Mouse (Mus musculus) embryo, embryonic 10 days (tissue): ENCODE data around the gene Ninl.
A peak's percentile ranks its signal among the peaks of the same experiment; 100 is the strongest.
"Not testable (repeated sequence)": the region's sequence is repeated elsewhere in the genome, so short reads cannot be mapped to it uniquely, and the experiment has no call there.

Experiments
- DNase-seq: peaks from one replicate; pipeline ENCODE4 v3.0.0-alpha.2; 2015; ENCODE audit warnings: low spot score

Gene Ninl

GRCm38 (mm10) chr2:150948786-150949185 lies 90.4 kb downstream of the Ninl start:
- DNase-seq = no peak

- DNase-seq = not testable (repeated sequence)
Observed at GRCm38 (mm10) chr2:150947880-150948611, 91.1 kb downstream of the Ninl start.

GRCm38 (mm10) chr2:150947341-150947740 lies 91.8 kb downstream of the Ninl start:
- DNase-seq = not testable (repeated sequence)

GRCm38 (mm10) chr2:150944017-150944416 lies 95.2 kb downstream of the Ninl start:
- no peak for DNase-seq

- no peak for DNase-seq
Observed at GRCm38 (mm10) chr2:150934659-150935058, 104.5 kb downstream of the Ninl start.

- no peak for DNase-seq
Observed at GRCm38 (mm10) chr2:150933482-150933881, 105.7 kb downstream of the Ninl start.

GRCm38 (mm10) chr2:150930806-150931205 lies 108.4 kb downstream of the Ninl start:
- no peak for DNase-seq

- no peak for DNase-seq
Observed at GRCm38 (mm10) chr2:150929156-150929555, 110.0 kb downstream of the Ninl start.

GRCm38 (mm10) chr2:150927038-150927720 lies 112.0 kb downstream of the Ninl start:
- no peak for DNase-seq

- no peak for DNase-seq
Observed at GRCm38 (mm10) chr2:150923505-150923904, 115.7 kb downstream of the Ninl start.

- DNase-seq = no peak
Observed at GRCm38 (mm10) chr2:150923026-150923425, 116.2 kb downstream of the Ninl start.

GRCm38 (mm10) chr2:150922165-150922564 lies 117.0 kb downstream of the Ninl start:
- DNase-seq = no peak

GRCm38 (mm10) chr2:150921697-150922096 lies 117.5 kb downstream of the Ninl start:
- no peak for DNase-seq

- DNase-seq = no peak
Observed at GRCm38 (mm10) chr2:150920543-150920942, 118.6 kb downstream of the Ninl start.

GRCm38 (mm10) chr2:150918720-150919119 lies 120.5 kb downstream of the Ninl start:
- no peak for DNase-seq

- DNase-seq = no peak
Observed at GRCm38 (mm10) chr2:150915786-150916185, 123.4 kb downstream of the Ninl start.

- DNase-seq = no peak
Observed at GRCm38 (mm10) chr2:150914781-150915515, 124.2 kb downstream of the Ninl start.

- DNase-seq = no peak
Observed at GRCm38 (mm10) chr2:150910295-150910881, 128.8 kb downstream of the Ninl start.

GRCm38 (mm10) chr2:150909429-150910039 lies 129.6 kb downstream of the Ninl start:
- DNase-seq = peak; percentile 96

GRCm38 (mm10) chr2:150908881-150909280 lies 130.3 kb downstream of the Ninl start:
- not testable (repeated sequence) for DNase-seq

- no peak for DNase-seq
Observed at GRCm38 (mm10) chr2:150904936-150905450, 134.2 kb downstream of the Ninl start, which contains the start of gene Gins1. Gene Gins1, plus strand, starts transcription at chr2:150905400.
